Comparison of ENCODE assay signal across 8 mouse cellular contexts in genomic region chr14:8003727-8004670, GRCm38 (mm10). TPM values are rescaled to one million over a fixed set of nuclear protein-coding genes. Genes with fewer than 3 reads are reported as not detected.
A peak's percentile ranks its signal among the peaks of the same experiment; 100 is the strongest.
DNase-seq lines count a peak whose midpoint lies in the region; ATAC-seq and TF ChIP-seq lines count a peak whose summit lies in the region.

No protein-coding gene starts in this region.

- no peak for DNase-seq in kidney, postnatal 4 days
- DNase-seq in midbrain, postnatal 0 days (ENCODE audit: low spot score): no peak
- no peak for DNase-seq in natural killer cell, adult 2 months (ENCODE audit: low spot score in 2 of 2)
- no peak for DNase-seq in right cerebral cortex, adult 18-20 months
- no peak for DNase-seq in left cerebral cortex, adult 11 months (ENCODE audit: low spot score)

- H3K4me1 ChIP-seq in kidney, embryonic 14.5 days (ENCODE audit: control insufficient read depth, insufficient read depth, low read length): peaks cover 8% of the 10 kb centered on the region; the same call in 1 of the 2 replicates
- peaks cover 19% of the 10 kb centered on the region for H3K4me1 ChIP-seq in hindbrain, embryonic 15.5 days (replicated peaks)
- H3K4me1 ChIP-seq in midbrain, postnatal 0 days (ENCODE audit: insufficient read depth, low read length): peaks cover 8% of the 10 kb centered on the region; the same call in 1 of the 2 replicates

- H3K4me2 ChIP-seq in kidney, embryonic 14.5 days (replicated peaks; ENCODE audit: low read depth, low read length): peak overlapping the region; percentile 81
- peak overlapping the region; percentile 68 for H3K4me2 ChIP-seq in hindbrain, embryonic 15.5 days
- H3K4me2 ChIP-seq in midbrain, postnatal 0 days (ENCODE audit: low read depth, low read length, poor library complexity, severe bottlenecking): peak overlapping the region; percentile 83

- peaks cover 2% of the 10 kb centered on the region for H3K27me3 ChIP-seq in kidney, embryonic 14.5 days (ENCODE audit: control insufficient read depth, insufficient read depth, low read length)
- H3K27me3 ChIP-seq in hindbrain, embryonic 15.5 days: peaks cover 23% of the 10 kb centered on the region
- H3K27me3 ChIP-seq in midbrain, postnatal 0 days (ENCODE audit: insufficient read depth, low read length): peaks cover 6% of the 10 kb centered on the region; the same call in 1 of the 2 replicates

- no peak for ATAC-seq in kidney, embryonic 14.5 days (ENCODE audit: low FRiP score, low TSS enrichment)
- ATAC-seq in common myeloid progenitor, adult 5-6 weeks (replicated peaks; ENCODE audit: low read depth, poor library complexity, severe bottlenecking): peak; percentile 11; the same call in 1 of the 2 replicates
- no peak for ATAC-seq in hindbrain, embryonic 15.5 days (ENCODE audit: low FRiP score, low read depth)
- no peak for ATAC-seq in midbrain, postnatal 0 days (ENCODE audit: low FRiP score)

- no peak overlapping the region for H3K27ac ChIP-seq in kidney, embryonic 14.5 days (ENCODE audit: low read depth, low read length)
- peak overlapping the region; percentile 86 for H3K27ac ChIP-seq in hindbrain, embryonic 15.5 days (replicated peaks)
- no peak overlapping the region for H3K27ac ChIP-seq in midbrain, postnatal 0 days (ENCODE audit: low read depth, low read length)

- peak overlapping the region; percentile 58 for H3K4me3 ChIP-seq in kidney, embryonic 14.5 days (ENCODE audit: low read length)
- H3K4me3 ChIP-seq in hindbrain, embryonic 15.5 days: peak overlapping the region; percentile 76
- peak overlapping the region; percentile 58 for H3K4me3 ChIP-seq in midbrain, postnatal 0 days (ENCODE audit: low read depth, low read length)

- no peak for TF ChIP-seq CTCF in midbrain, postnatal 0 days (IDR thresholded peaks at IDR 0.05)

- no peaks in the 10 kb centered on the region for H3K9me3 ChIP-seq in kidney, embryonic 14.5 days (ENCODE audit: control insufficient read depth, low read length)
- H3K9me3 ChIP-seq in hindbrain, embryonic 15.5 days: no peaks in the 10 kb centered on the region
- H3K9me3 ChIP-seq in midbrain, postnatal 0 days (ENCODE audit: low read length): no peaks in the 10 kb centered on the region

- peak overlapping the region; percentile 58; the same call in 1 of the 2 replicates for H3K9ac ChIP-seq in kidney, embryonic 14.5 days (ENCODE audit: low read depth, low read length)
- H3K9ac ChIP-seq in hindbrain, embryonic 15.5 days: peak overlapping the region; percentile 69
- H3K9ac ChIP-seq in midbrain, postnatal 0 days (replicated peaks; ENCODE audit: low read length, poor library complexity, severe bottlenecking): peak overlapping the region; percentile 55

- WGBS in kidney, embryonic 14.5 days: 50% methylated on average over 18 of the region's 18 CpGs
- 35% methylated on average over 18 of the region's 18 CpGs for WGBS in hindbrain, embryonic 15.5 days
- WGBS in midbrain, postnatal 0 days: 23% methylated on average over 18 of the region's 18 CpGs

- no peaks in the 10 kb centered on the region for H3K36me3 ChIP-seq in kidney, embryonic 14.5 days (ENCODE audit: control insufficient read depth, insufficient read depth, low read length)
- H3K36me3 ChIP-seq in hindbrain, embryonic 15.5 days: no peaks in the 10 kb centered on the region
- no peaks in the 10 kb centered on the region for H3K36me3 ChIP-seq in midbrain, postnatal 0 days (ENCODE audit: insufficient read depth, low read length)

RNA-seq across cellular contexts. Expression of gene Abhd6, which starts 1.3 kb away (rescaled TPM):
- 25.4 and 25.7 TPM in 2 replicates for polyA plus RNA-seq in kidney, embryonic 14.5 days (2014; fragmentation: Nextera tagmentation; extraction: Ambion mirVana)
- 1.4 and 1.8 TPM in 2 replicates for total RNA-seq in common myeloid progenitor, adult 5-6 weeks (2017)
- 34.5 and 36.1 TPM in 2 replicates for polyA plus RNA-seq in hindbrain, embryonic 15.5 days (2015; fragmentation: Nextera tagmentation; extraction: Ambion mirVana)
- total RNA-seq in midbrain, postnatal 0 days (2014; rRNA removed): 14.7 and 17.6 TPM in 2 replicates
- polyA plus RNA-seq in midbrain, postnatal 0 days (2015; fragmentation: Nextera tagmentation; extraction: Ambion mirVana): 34.7 and 35.7 TPM in 2 replicates

RNA-seq across cellular contexts. Expression of gene Dnase1l3, which starts 9.6 kb away (rescaled TPM):
- 0.14 and 0.31 TPM in 2 replicates for polyA plus RNA-seq in kidney, embryonic 14.5 days (2014; fragmentation: Nextera tagmentation; extraction: Ambion mirVana)
- not detected in 2 replicates for total RNA-seq in common myeloid progenitor, adult 5-6 weeks (2017)
- polyA plus RNA-seq in hindbrain, embryonic 15.5 days (2015; fragmentation: Nextera tagmentation; extraction: Ambion mirVana): 0.04 and 0.12 TPM in 2 replicates
- total RNA-seq in midbrain, postnatal 0 days (2014; rRNA removed): not detected in 2 replicates
- 0.07 and 0.09 TPM in 2 replicates for polyA plus RNA-seq in midbrain, postnatal 0 days (2015; fragmentation: Nextera tagmentation; extraction: Ambion mirVana)

RNA-seq across cellular contexts. Expression of gene Gm45521, which starts 46.9 kb away (rescaled TPM):
- polyA plus RNA-seq in kidney, embryonic 14.5 days (2014; fragmentation: Nextera tagmentation; extraction: Ambion mirVana): not detected in 2 replicates
- not detected in 2 replicates for total RNA-seq in common myeloid progenitor, adult 5-6 weeks (2017)
- not detected in 2 replicates for polyA plus RNA-seq in hindbrain, embryonic 15.5 days (2015; fragmentation: Nextera tagmentation; extraction: Ambion mirVana)
- not detected in 2 replicates for total RNA-seq in midbrain, postnatal 0 days (2014; rRNA removed)
- polyA plus RNA-seq in midbrain, postnatal 0 days (2015; fragmentation: Nextera tagmentation; extraction: Ambion mirVana): 0.41 and 0.53 TPM in 2 replicates
